Mouse (Mus musculus): ENCODE measurements at regions not wholly inside any gene's neighbourhood (a gene's known extent, or its start where the extent isn't known, plus 50 kb on each side); places are given as distances from the start of the nearest gene placed in this dataset.
"Not testable (repeated sequence)": the region's sequence is repeated elsewhere in the genome, so short reads cannot be mapped to it uniquely, and the experiment has no call there.

GRCm38 (mm10) chr3:49686182-49686895 lies 70.8 kb downstream of the Pcdh18 start:
- peak; percentile 6 for DNase-seq

- DNase-seq = no peak
These were observed 82.2 kb downstream of the Pcdh18 start for GRCm38 (mm10) chr3:49674921-49675320.

- no peak for DNase-seq
These were observed 84.4 kb downstream of the Pcdh18 start for GRCm38 (mm10) chr3:49672685-49673184.

GRCm38 (mm10) chr3:49667543-49668338 lies 89.4 kb downstream of the Pcdh18 start:
- DNase-seq = no peak

GRCm38 (mm10) chr3:49666516-49666915 lies 90.6 kb downstream of the Pcdh18 start:
- DNase-seq = no peak

- DNase-seq = no peak
These were observed 108.3 kb downstream of the Pcdh18 start for GRCm38 (mm10) chr3:49648895-49649175.

- DNase-seq = no peak
These were observed 108.9 kb downstream of the Pcdh18 start for GRCm38 (mm10) chr3:49648040-49648894.

GRCm38 (mm10) chr3:49644993-49645392 lies 112.1 kb downstream of the Pcdh18 start:
- no peak for DNase-seq

- no peak for DNase-seq
These were observed 113.3 kb downstream of the Pcdh18 start for GRCm38 (mm10) chr3:49643871-49644270.

GRCm38 (mm10) chr3:49641966-49642758 lies 115.0 kb downstream of the Pcdh18 start:
- peak; percentile 34 for DNase-seq

- DNase-seq = peak; percentile 10
These were observed 115.7 kb downstream of the Pcdh18 start for GRCm38 (mm10) chr3:49641411-49641810.

- no peak for DNase-seq
These were observed 118.5 kb downstream of the Pcdh18 start for GRCm38 (mm10) chr3:49638601-49639000.

- DNase-seq = no peak
These were observed 120.4 kb downstream of the Pcdh18 start for GRCm38 (mm10) chr3:49636676-49637075.

- peak; percentile 35 for DNase-seq
These were observed 164.2 kb downstream of the Pcdh18 start for GRCm38 (mm10) chr3:49592706-49593451.

GRCm38 (mm10) chr3:49590234-49590633 lies 166.9 kb downstream of the Pcdh18 start:
- no peak for DNase-seq

- DNase-seq = no peak
These were observed 170.5 kb downstream of the Pcdh18 start for GRCm38 (mm10) chr3:49586531-49587168.

- not testable (repeated sequence) for DNase-seq
These were observed 171.2 kb downstream of the Pcdh18 start for GRCm38 (mm10) chr3:49585962-49586361.

GRCm38 (mm10) chr3:49566769-49567729 lies 190.1 kb downstream of the Pcdh18 start:
- no peak for DNase-seq

- no peak for DNase-seq
These were observed 229.5 kb downstream of the Pcdh18 start for GRCm38 (mm10) chr3:49527642-49528041.

- DNase-seq = no peak
These were observed 237.0 kb downstream of the Pcdh18 start for GRCm38 (mm10) chr3:49520088-49520487.

All from retina, postnatal 1 day (tissue).